Mouse (Mus musculus) cerebellum, postnatal 36 days (tissue): Measurements from ENCODE around the gene Dusp22.

Source experiments
- DNase-seq, 2 experiments: peaks; one replicate each; pipeline ENCODE4 v3.0.0; 2021 to 2022; ENCODE audit warnings: mixed read lengths in 2 of 2

Dusp22 gene

DNA sequence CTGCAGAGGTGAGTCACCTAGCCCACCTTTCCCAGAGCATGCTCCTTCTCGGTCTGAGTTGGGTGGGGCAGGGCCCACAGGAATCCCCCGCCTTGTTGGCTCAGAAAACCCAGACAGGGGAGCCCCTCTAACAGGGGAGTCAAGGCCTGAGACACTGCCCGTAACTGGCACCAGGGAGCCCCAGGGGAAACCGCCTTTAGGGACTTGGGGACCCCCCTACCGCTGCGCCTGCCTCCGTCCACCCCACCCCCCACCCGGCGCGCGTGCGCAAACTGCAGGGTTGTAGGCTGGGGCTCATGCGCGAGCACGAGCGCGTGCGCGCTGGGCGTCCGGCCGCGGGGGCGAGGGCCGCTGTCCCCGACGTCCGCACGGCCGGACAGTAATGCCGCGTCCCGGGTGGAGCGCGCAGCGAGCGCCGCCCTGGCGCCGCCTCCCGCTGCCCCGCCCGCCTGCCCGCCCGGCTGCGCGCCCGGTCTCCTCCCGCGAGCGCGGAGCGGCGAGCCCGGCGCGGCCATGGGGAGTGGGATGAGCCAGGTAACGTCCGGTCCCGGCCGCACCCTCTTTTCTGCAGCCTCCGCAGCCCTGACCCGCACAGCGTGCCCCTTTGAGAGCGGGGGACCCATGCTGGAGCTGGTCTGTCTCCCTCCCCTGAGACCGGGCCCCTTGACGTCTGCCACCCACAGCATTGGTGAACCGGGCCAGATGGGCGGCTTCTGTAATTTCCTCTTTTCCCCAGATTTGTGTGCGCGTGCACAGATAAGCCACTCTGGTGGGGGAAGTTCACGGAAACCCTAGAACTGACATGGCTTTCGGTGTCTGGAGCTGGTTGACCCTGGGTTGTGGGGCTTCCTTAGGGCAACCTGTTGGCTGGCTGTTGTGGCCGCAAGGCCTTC is at the start of gene Dusp22:
Gene Dusp22 (plus strand): TSS at position 387 of the 893 bp plus-strand sequence.
- peak; percentile 82 to 89 for DNase-seq

GRCm38 (mm10) chr13:30612079-30612794 is 47.6 kb upstream of the Dusp22 start:
- no peak for DNase-seq

DNA sequence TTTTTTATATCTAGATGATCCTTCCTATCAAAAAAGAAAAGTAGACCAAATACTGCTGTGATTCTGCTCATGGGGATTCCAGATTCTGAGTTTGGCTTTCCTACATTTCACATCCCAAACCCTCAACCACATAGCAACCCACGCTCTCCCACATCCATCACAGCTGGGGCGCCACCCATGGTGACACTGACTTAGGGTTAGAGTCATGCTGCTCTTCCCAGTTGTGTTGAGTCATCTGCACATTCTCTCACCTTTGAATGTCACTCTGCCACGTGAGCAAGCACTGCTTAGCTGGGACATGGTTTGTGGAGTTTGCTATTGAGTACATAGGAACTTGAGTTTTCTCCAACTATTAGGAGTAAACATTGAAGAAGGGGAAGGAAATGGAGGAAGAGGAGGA is 40.1 kb upstream of the Dusp22 start:
- DNase-seq = no peak

DNA sequence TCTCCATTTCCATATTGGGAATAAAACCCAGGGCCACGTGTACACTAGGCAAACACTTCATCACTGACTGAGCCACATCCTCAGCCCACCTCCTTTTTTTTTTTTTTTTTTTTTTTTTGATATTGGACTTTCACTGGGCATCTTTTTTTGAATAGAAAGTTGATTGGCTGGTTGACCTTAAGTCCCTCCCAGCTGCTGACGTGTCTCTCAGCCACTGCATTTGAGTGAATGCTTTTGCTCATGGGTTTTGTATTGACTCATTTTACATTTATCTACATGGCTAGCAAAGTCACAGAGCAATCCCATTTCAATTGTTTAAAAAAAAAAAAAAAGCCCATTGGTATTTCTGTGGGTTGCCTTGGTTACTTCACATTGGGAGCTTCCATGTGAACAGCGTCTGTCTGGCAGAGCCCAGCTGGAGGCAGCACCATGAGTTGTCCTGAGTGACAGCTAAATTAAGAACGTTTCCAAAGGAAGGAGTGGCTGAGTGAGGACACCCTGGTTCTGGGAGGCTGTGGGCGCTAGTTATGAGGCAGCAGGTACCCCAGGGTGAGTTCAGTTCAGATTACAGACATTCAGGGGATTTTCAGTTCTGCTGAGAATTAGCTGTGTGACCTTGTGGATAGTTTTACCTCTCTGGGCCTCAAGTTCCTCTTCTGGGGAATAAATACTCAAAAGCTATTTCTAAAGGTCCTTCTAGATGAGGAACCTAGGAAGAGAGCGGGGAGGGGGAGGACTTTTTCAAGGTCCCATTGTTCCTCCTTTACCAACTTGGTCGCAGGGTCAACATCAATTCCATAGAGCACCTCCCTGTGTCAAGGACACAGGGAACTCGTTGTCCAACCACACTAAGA is 31.4 kb upstream of the Dusp22 start:
- DNase-seq = no peak

GRCm38 (mm10) chr13:30629794-30630410 is 29.9 kb upstream of the Dusp22 start:
- DNase-seq = no peak

DNA sequence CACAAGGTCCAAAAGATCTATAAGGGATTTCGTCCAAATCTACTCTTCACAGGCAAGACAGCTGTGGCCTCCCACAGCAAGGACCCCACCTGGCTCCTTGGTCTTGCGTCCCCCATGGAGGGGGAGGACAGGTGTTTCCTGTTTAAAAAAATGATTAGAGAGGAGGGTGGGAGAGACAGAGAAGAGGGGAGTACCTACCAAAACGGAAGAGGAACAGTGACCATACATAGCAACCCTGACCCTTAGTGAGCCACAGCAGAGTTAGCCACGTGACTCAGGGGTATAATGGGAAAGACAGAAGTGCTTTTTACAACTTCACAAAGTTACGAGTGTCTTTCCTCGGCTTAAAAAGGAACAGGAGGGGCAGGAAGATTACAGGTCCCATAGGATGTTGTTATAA is 26.8 kb upstream of the Dusp22 start:
- DNase-seq = no peak

- DNase-seq = no peak
Measured at GRCm38 (mm10) chr13:30636453-30636852, 23.3 kb upstream of the Dusp22 start.

DNA sequence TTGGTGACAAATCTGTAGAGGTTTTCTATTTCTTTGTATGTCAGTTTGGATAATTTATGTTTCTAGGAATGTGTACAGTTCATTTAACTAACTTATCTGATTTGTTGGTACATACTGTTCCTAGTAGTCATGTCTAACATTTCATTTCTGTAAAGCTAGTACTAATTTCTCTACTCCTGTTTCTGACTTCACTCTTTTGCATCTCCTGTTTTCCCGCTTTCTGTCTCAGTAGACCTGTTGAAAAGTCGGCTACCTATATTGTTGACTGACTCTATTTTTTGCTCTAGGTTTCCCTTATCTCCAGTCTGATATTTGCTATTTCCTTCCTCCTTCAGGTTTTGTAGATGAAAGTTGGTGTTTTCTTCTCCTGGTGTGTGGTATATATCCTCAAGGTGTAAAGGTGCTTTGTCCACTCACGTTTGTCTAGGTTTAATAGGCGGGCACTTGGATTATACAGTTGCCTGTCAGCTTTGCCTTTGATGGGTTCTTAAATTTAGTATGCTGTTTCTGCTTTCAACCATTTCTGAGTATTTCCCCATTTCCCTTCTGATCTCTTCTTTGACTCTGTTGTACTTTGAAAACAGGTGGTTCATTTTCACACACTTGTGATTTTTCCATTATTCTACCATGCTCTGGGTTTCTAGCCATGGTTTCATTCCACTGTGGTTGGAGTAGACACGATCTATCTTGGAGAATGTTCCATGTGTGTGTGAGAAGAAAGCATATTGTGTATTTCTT is 21.3 kb upstream of the Dusp22 start:
- no peak for DNase-seq

GRCm38 (mm10) chr13:30642053-30642452 is 17.7 kb upstream of the Dusp22 start:
- DNase-seq = no peak

DNA sequence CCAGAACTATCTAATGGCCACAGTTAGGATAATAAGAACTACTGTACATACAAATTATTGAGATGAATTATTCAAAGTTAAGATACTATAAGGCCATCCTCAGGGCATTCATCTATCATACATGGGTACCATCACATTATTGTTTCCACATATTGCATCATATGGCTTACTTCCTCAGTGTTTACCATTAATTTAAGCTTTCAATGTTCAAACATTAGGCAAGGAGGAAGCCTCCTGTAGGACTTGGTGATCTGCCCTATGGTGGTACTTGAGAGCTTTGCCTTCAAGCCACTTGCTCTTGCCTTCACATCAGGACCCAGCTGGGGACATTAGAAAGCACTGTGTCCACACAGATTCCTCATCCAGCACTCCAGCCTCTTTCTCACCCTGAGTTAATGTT is 11.3 kb upstream of the Dusp22 start:
- DNase-seq = no peak

- DNase-seq = no peak
Measured at GRCm38 (mm10) chr13:30649197-30649596, 10.6 kb upstream of the Dusp22 start.

GRCm38 (mm10) chr13:30650684-30651083 is 9.1 kb upstream of the Dusp22 start:
- no peak for DNase-seq

DNA sequence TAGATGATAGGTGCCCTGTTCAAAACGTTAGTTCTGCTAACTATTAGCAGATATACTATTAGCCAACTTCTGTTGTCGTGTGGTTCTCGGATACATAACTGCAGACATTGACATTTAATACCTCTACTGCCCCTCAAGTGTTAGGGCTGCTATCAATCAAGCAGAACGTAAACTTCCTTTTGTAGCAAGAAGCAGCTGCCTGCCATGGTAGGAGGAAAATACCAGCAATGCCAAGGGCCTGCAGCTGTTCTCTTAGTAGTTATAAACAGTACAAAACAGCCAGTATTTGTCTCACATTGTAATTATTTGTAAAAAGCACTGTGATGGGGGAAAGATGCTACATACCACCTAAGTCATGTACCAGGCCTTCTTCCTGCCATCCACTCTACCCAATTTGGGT is 6.7 kb upstream of the Dusp22 start:
- no peak for DNase-seq

DNA sequence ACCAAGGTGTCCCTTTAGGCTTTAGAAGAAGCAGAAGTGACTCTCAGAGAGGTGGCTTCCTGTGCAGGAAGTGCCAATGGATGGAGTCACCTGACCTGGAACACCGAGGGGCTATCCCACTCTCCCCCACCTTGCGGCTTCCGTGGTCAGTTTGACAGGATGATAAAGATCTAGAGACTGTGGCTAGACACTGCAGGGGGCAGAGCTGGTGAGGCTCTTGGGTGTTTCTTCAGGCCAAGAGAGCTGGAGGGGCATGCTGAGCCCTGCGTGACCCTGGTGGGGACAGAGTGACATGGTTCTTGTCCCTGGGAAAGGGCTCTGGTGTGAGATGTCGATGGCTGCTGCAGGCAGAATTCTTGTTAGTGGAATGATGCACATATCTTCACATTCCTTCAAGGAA is 5.3 kb upstream of the Dusp22 start:
- DNase-seq = no peak

GRCm38 (mm10) chr13:30656909-30657308 is 2.9 kb upstream of the Dusp22 start:
- no peak for DNase-seq

GRCm38 (mm10) chr13:30657779-30658178 is 2.0 kb upstream of the Dusp22 start:
- no peak for DNase-seq

DNA sequence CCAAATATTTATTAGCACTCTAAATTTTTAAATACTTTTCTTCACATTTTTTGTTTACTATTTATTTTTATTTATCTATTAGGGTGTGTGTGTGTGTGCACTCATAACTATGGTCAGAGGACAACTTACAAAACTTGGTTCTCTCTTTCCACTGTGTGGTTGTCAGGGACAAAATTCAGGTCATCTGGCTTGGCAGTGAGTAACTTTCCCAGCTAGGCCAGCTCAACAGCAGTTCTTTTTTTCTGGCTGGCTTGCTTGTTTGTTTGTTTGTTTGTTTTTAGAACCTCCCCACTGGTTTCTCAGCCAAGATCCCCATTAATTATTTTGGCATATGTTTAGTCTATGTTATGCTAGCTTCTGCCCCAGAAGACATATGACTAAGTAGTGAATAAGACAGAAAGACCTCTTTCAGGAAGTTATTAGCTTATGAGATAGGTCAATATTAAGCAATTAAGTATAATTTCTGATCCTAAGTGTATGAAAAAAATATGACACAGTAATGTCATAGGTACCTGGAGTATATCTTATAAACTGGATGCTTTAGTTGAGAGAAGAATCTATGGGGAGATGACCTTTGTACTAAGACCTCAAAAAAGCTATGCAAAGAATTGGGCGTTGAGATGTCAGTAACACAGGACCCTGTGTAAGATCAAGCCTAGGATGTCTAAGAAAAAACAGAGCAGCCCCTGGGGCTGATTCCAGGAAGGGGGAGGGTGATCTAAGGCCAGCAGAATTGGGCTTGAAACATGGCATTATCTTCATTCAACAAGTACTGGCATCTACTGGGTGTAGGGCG is 1.4 kb upstream of the Dusp22 start:
- DNase-seq = no peak

DNA sequence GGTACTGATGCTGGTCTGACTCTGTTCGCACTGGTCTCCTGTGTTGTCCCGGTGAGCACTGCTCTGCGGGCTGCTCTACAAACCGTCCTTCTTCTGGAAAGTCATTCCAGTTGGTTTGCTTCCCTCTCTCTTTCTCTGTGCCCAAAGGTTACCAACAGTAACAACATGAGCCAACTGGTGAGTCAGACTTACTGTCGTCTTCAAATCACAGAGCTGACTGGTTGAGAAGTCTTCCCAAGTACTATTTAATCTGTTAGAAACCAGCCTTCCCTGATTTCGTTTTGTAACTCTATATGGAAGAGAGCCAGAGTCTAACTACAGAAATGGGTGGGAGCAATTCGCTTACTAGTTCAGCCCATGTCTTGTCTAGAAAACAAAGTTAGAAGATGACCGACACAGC is 5.5 kb downstream of the Dusp22 start:
- no peak for DNase-seq

- DNase-seq = no peak
Measured at GRCm38 (mm10) chr13:30666537-30666936, 6.7 kb downstream of the Dusp22 start.

GRCm38 (mm10) chr13:30668301-30668700 is 8.5 kb downstream of the Dusp22 start:
- DNase-seq = no peak

GRCm38 (mm10) chr13:30669277-30669676 is 9.5 kb downstream of the Dusp22 start:
- DNase-seq = no peak
